Mouse (Mus musculus): ENCODE measurements at regions not wholly inside any gene's neighbourhood (a gene's known extent, or its start where the extent isn't known, plus 50 kb on each side); places are given as distances from the start of the nearest gene placed in this dataset.

DNA sequence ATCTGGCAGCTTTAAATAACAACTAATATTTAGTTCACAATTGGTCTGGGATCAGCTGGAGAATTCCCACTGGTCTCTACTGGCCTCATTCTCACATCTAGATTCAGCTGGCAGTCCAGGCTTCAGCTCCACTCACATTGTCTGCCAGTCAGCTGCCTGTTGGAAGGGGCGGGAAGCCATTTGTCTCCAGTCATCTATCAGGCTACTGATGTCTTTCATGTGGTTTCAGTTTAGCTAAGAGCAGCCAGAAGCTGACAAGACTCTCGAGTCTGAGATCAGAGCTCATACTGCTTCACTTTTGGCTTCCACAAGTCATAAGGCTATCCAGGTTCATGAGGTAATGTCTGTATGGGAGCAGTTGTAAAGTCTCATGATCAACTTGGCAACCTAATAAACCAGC, 316.4 kb downstream of the Brinp2 start:
- TF ChIP-seq CTCF (IDR thresholded peaks at IDR 0.05; ENCODE audit: low read depth) (no peak), EP300 (optimal IDR thresholded peaks at IDR 0.05) (no peak)
